Mouse (Mus musculus) myocyte (in vitro differentiated cells): ENCODE data around the gene March11.

ENCODE experiments used
- CEBPB ChIP-seq: IDR thresholded peaks from 2 replicates; pipeline ENCODE4 v1.6.1; 2011; ENCODE audit warnings: mild to moderate bottlenecking, moderate library complexity; ENCODE audit not compliant: poor library complexity, insufficient read depth, severe bottlenecking
- E2F4 ChIP-seq: IDR thresholded peaks from one replicate; pipeline ENCODE4 v1.6.1; 2011; ENCODE audit warnings: mild to moderate bottlenecking, control low read depth, moderate library complexity; ENCODE audit not compliant: insufficient read depth
- MAX ChIP-seq: IDR thresholded peaks from one replicate; pipeline ENCODE4 v1.6.1; 2011; ENCODE audit warnings: low read depth, mild to moderate bottlenecking, control low read depth
- MYOD1 ChIP-seq, 3 experiments: IDR thresholded peaks; one replicate each; pipeline ENCODE4 v1.6.1; 2011; ENCODE audit warnings: control low read depth in 2 of 3, low read depth in 2 of 3, mild to moderate bottlenecking in 2 of 3, moderate library complexity in 1 of 3; ENCODE audit not compliant: insufficient read length in 2 of 3, control insufficient read depth in 1 of 3
- MYOG ChIP-seq, 3 experiments: IDR thresholded peaks; one replicate each; pipeline ENCODE4 v1.6.1; 2011; ENCODE audit warnings: control low read depth in 2 of 3, low read depth in 2 of 3, mild to moderate bottlenecking in 2 of 3; ENCODE audit not compliant: insufficient read length in 2 of 3, control insufficient read depth in 1 of 3, insufficient read depth in 1 of 3
- POLR2A ChIP-seq: IDR thresholded peaks from one replicate; pipeline ENCODE4 v1.6.1; 2011; ENCODE audit warnings: low read depth, mild to moderate bottlenecking, control low read depth, moderate library complexity; ENCODE audit not compliant: insufficient read length
- POLR2AphosphoS2 ChIP-seq: IDR thresholded peaks from one replicate; pipeline ENCODE4 v1.6.1; 2011; ENCODE audit warnings: low read depth, control low read depth; ENCODE audit not compliant: insufficient read length
- REST ChIP-seq: IDR thresholded peaks from one replicate; pipeline ENCODE4 v1.6.1; 2011; ENCODE audit warnings: mild to moderate bottlenecking, control low read depth, moderate library complexity; ENCODE audit not compliant: insufficient read depth, insufficient read length
- SRF ChIP-seq: IDR thresholded peaks from one replicate; pipeline ENCODE4 v1.6.1; 2011; ENCODE audit warnings: low read depth; ENCODE audit not compliant: control insufficient read depth, insufficient read length
- USF1 ChIP-seq: IDR thresholded peaks from one replicate; pipeline ENCODE4 v1.6.1; 2011; ENCODE audit warnings: low read depth, mild to moderate bottlenecking, control low read depth, moderate library complexity

DNA sequence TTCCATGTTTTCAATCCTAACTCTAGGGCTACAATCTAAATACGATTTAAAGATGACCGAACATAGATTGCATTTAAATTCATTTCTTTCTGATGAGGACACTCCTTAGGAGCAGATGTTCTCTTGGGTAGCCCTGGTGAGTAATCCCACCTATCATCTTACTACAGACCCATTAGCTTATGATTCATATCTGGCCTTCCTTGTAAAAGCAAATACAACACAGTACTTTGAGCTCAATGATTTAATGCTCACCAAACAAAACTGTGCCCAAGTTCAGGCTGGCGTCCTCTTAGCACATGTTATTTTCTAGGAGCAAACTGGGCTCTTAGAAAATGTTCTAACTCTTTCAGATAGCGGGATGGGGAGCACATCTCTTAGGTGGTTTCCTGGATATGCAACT is 70.0 kb downstream of the March11 start:
- no peak for TF ChIP-seq POLR2A
- TF ChIP-seq E2F4: no peak
- TF ChIP-seq MAX: peak; percentile 55
- no peak for TF ChIP-seq SRF
- TF ChIP-seq REST: no peak
- peak; percentile 43 for TF ChIP-seq CEBPB
- TF ChIP-seq POLR2AphosphoS2: no peak
- TF ChIP-seq MYOG (IDR thresholded peaks at IDR 0.05; ENCODE audit: control insufficient read depth in 1 of 3, insufficient read depth in 1 of 3, insufficient read length in 2 of 3, low read depth in 2 of 3): peak in 1 of 3 experiments; percentile 49
- TF ChIP-seq USF1: no peak
- peak in 2 of 3 experiments; percentile 29 to 53 for TF ChIP-seq MYOD1 (IDR thresholded peaks at IDR 0.05; ENCODE audit: control insufficient read depth in 1 of 3, insufficient read length in 2 of 3, low read depth in 2 of 3)
